In genomic region chr9:73982597-73983344, GRCm38 (mm10) we compare ENCODE assay signal across 9 mouse cellular contexts. TPM values are rescaled to one million over a fixed set of nuclear protein-coding genes. Genes with fewer than 3 reads are reported as not detected.
DNase-seq lines count a peak whose midpoint lies in the region; ATAC-seq lines count a peak whose summit lies in the region.
"Had no signal": no experiment of that assay in that cellular context is flagged by ENCODE, and none has a peak within 500 bp of the region (broad histone marks: within the 10 kb centered on the region; RNA-seq: fewer than 3 reads in every experiment).

No protein-coding gene starts in this region.

- H3K9me3 ChIP-seq in heart, embryonic 10.5 days: no peaks in the 10 kb centered on the region
- no peaks in the 10 kb centered on the region for H3K9me3 ChIP-seq in embryonic facial prominence, embryonic 11.5 days (replicated peaks; ENCODE audit: control insufficient read depth, low read length)
- no peaks in the 10 kb centered on the region for H3K9me3 ChIP-seq in hindbrain, embryonic 10.5 days
- no peaks in the 10 kb centered on the region for H3K9me3 ChIP-seq in midbrain, embryonic 10.5 days (replicated peaks)

- H3K27ac ChIP-seq in heart, embryonic 10.5 days: no peak overlapping the region
- H3K27ac ChIP-seq in embryonic facial prominence, embryonic 11.5 days (replicated peaks; ENCODE audit: low read depth, low read length): no peak overlapping the region
- no peak overlapping the region for H3K27ac ChIP-seq in hindbrain, embryonic 10.5 days
- no peak overlapping the region for H3K27ac ChIP-seq in midbrain, embryonic 10.5 days (replicated peaks)

- H3K4me1 ChIP-seq in heart, embryonic 10.5 days: 0 out of 2 replicates have a peak, but pooled peaks cover 3% of the 10 kb centered on the region
- no peaks in the 10 kb centered on the region for H3K4me1 ChIP-seq in embryonic facial prominence, embryonic 11.5 days (ENCODE audit: control insufficient read depth, insufficient read depth, low read length)
- no peaks in the 10 kb centered on the region for H3K4me1 ChIP-seq in hindbrain, embryonic 10.5 days (replicated peaks)
- H3K4me1 ChIP-seq in midbrain, embryonic 10.5 days: no peaks in the 10 kb centered on the region

- H3K9ac ChIP-seq in embryonic facial prominence, embryonic 11.5 days (replicated peaks; ENCODE audit: low read length): no peak overlapping the region

- H3K36me3 ChIP-seq in heart, embryonic 10.5 days: no peaks in the 10 kb centered on the region
- no peaks in the 10 kb centered on the region for H3K36me3 ChIP-seq in embryonic facial prominence, embryonic 11.5 days (replicated peaks; ENCODE audit: control insufficient read depth, insufficient read depth, low read depth, low read length)
- no peaks in the 10 kb centered on the region for H3K36me3 ChIP-seq in hindbrain, embryonic 10.5 days
- H3K36me3 ChIP-seq in midbrain, embryonic 10.5 days: no peaks in the 10 kb centered on the region

- H3K27me3 ChIP-seq in heart, embryonic 10.5 days (ENCODE audit: insufficient read depth, poor library complexity, severe bottlenecking): no peaks in the 10 kb centered on the region
- H3K27me3 ChIP-seq in embryonic facial prominence, embryonic 11.5 days (ENCODE audit: control insufficient read depth, insufficient read depth, low read length): no peaks in the 10 kb centered on the region
- H3K27me3 ChIP-seq in hindbrain, embryonic 10.5 days (ENCODE audit: insufficient read depth, poor library complexity, severe bottlenecking): no peaks in the 10 kb centered on the region
- H3K27me3 ChIP-seq in midbrain, embryonic 10.5 days (ENCODE audit: low read depth, poor library complexity, severe bottlenecking): no peaks in the 10 kb centered on the region

- DNase-seq in heart, adult 18-20 months: peak; percentile 2 to 85
- DNase-seq in heart, embryonic 10.5 days (ENCODE audit: low spot score): no peak
- DNase-seq in adrenal gland, postnatal 14 days: peak; percentile 83
- DNase-seq in embryonic facial prominence, embryonic 11.5 days (ENCODE audit: low spot score): peak; percentile 83
- DNase-seq in hindbrain, embryonic 10.5 days (ENCODE audit: low spot score): peak; percentile 69
- peak; percentile 84 to 88 for DNase-seq in left cerebral cortex, adult 18-20 months (ENCODE audit: low spot score in 2 of 2)
- peak; percentile 66 for DNase-seq in midbrain, embryonic 10.5 days (ENCODE audit: low spot score)
- DNase-seq in testis, postnatal 14 days (ENCODE audit: low spot score): peak; percentile 9

- H3K4me3 ChIP-seq in heart, embryonic 10.5 days: no peak overlapping the region
- H3K4me3 ChIP-seq in embryonic facial prominence, embryonic 11.5 days (ENCODE audit: low read depth, low read length): no peak overlapping the region
- no peak overlapping the region for H3K4me3 ChIP-seq in hindbrain, embryonic 10.5 days
- no peak overlapping the region for H3K4me3 ChIP-seq in midbrain, embryonic 10.5 days

- ATAC-seq in embryonic facial prominence, embryonic 11.5 days (replicated peaks; ENCODE audit: insufficient number of reproducible peaks, low FRiP score, low TSS enrichment, low read depth): no peak

- WGBS in heart, embryonic 10.5 days: 19% methylated on average over 6 of the region's 6 CpGs
- 14% methylated on average over 6 of the region's 6 CpGs for WGBS in embryonic facial prominence, embryonic 11.5 days
- 24% methylated on average over 6 of the region's 6 CpGs for WGBS in hindbrain, embryonic 10.5 days
- WGBS in midbrain, embryonic 10.5 days: 19% methylated on average over 6 of the region's 6 CpGs

- no peak overlapping the region for H3K4me2 ChIP-seq in embryonic facial prominence, embryonic 11.5 days (ENCODE audit: low read depth, low read length)

RNA-seq across cellular contexts. Expression of gene Unc13c, which starts 14.0 kb away (rescaled TPM):
- total RNA-seq in heart, adult 18-20 months (2021): under 1 TPM; 0.30 to 0.33 TPM
- 1.3 and 1.9 TPM in 2 replicates for polyA plus RNA-seq in heart, embryonic 10.5 days (2016; fragmentation: Nextera tagmentation; extraction: Ambion mirVana)
- total RNA-seq in adrenal gland, postnatal 14 days (2021): 0.75 and 1.1 TPM in 2 replicates
- 0.17 and 0.25 TPM in 2 replicates for polyA plus RNA-seq in embryonic facial prominence, embryonic 11.5 days (2014; fragmentation: Nextera tagmentation; extraction: Ambion mirVana)
- polyA plus RNA-seq in hindbrain, embryonic 10.5 days (2016; fragmentation: Nextera tagmentation; extraction: Ambion mirVana): 0.10 and 0.30 TPM in 2 replicates
- total RNA-seq in left cerebral cortex, adult 18-20 months (2021): 10 to 100 TPM; 21.3 to 26.5 TPM
- polyA plus RNA-seq in midbrain, embryonic 10.5 days (2016; fragmentation: Nextera tagmentation; extraction: Ambion mirVana): 0.16 and 0.20 TPM in 2 replicates
- total RNA-seq: hematopoietic stem cell, adult 5-6 weeks had no signal
